Mouse (Mus musculus) megakaryocyte, embryonic 14.5 days (primary cell): ENCODE results near the gene Olfr750.

ENCODE experiments used
- FLI1 ChIP-seq: IDR thresholded peaks from 2 replicates; pipeline ENCODE4 v1.6.1; 2012; ENCODE audit warnings: low read length, inconsistent platforms, mixed read lengths
- GATA1 ChIP-seq: IDR thresholded peaks from 3 replicates; pipeline ENCODE4 v1.6.1; 2012; ENCODE audit warnings: mixed read lengths, low read length, inconsistent platforms, borderline replicate concordance

DNA sequence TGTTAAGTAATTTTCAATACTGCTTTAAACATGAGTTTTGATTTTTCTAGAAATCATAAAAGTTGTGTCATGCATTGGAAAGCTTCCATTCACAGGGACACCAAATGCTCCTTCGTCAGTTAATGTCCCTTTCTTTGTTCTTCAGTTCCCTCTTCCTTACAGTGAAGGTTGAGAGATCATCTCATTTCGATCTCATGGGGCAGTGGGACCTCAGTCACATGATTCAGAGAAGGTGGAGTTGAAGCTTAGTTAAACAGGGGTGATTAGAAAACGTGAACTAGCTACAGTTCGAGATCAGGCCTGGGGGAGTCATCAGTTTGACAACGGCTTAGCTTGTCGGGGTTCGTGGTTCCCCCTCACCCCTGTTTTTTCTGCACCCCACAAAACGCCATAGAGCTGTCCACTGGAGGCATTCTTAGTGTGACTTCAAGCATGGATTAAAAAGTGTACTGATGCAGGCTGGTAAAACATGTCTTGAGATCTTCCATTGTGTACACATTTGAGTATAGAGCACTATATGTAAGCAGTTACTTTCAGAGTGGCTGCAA is 17.9 kb upstream of the Olfr750 start:
- TF ChIP-seq GATA1: no peak
- TF ChIP-seq FLI1: no peak
